Mouse (Mus musculus): ENCODE results near the gene Snx29. TPM values are rescaled to one million over a fixed set of nuclear protein-coding genes. Genes with fewer than 3 reads are reported as not detected.

Snx29 gene
- polyA plus RNA-seq, 1 experiment from 2014 or later, result 10.0 TPM

- ATAC-seq (ENCODE audit: low FRiP score), result no peak
- H3K9me3 ChIP-seq (ENCODE audit: control insufficient read depth, low read length), result no peaks in the 10 kb centered on the region
- H3K4me1 ChIP-seq (ENCODE audit: control insufficient read depth, insufficient read depth, low read length), result no peaks in the 10 kb centered on the region
- no peak overlapping the region for H3K27ac ChIP-seq (ENCODE audit: low read depth, low read length)
- peak; percentile 67 for DNase-seq (ENCODE audit: low spot score, missing footprints)
- H3K36me3 ChIP-seq (ENCODE audit: control insufficient read depth, insufficient read depth, low read length), result no peaks in the 10 kb centered on the region
- H3K9ac ChIP-seq (ENCODE audit: low read length), result no peak overlapping the region
- no peak overlapping the region for H3K4me3 ChIP-seq (ENCODE audit: low read depth, low read length)
- WGBS, result 84% methylated on average over 5 of the region's 5 CpGs
- no peaks in the 10 kb centered on the region for H3K27me3 ChIP-seq (ENCODE audit: control insufficient read depth, insufficient read depth, low read length)
- H3K4me2 ChIP-seq, result no peak overlapping the region
Measured at GRCm38 (mm10) chr16:11729815-11730214, 407.1 kb downstream of the Snx29 start.

GRCm38 (mm10) chr16:11731014-11731535 lies 408.4 kb downstream of the Snx29 start:
- 89% methylated on average over 5 of the region's 5 CpGs for WGBS
- peak; percentile 28 for DNase-seq (ENCODE audit: low spot score, missing footprints)
- ATAC-seq (ENCODE audit: low FRiP score), result no peak
- Histone ChIP-seq H3K4me2 (no peak overlapping the region), H3K27ac (ENCODE audit: low read depth, low read length) (no peak overlapping the region), H3K27me3 (ENCODE audit: control insufficient read depth, insufficient read depth, low read length) (no peaks in the 10 kb centered on the region), H3K4me1 (ENCODE audit: control insufficient read depth, insufficient read depth, low read length) (no peaks in the 10 kb centered on the region), H3K9me3 (ENCODE audit: control insufficient read depth, low read length) (no peaks in the 10 kb centered on the region), H3K9ac (ENCODE audit: low read length) (no peak overlapping the region), H3K4me3 (ENCODE audit: low read depth, low read length) (no peak overlapping the region), H3K36me3 (ENCODE audit: control insufficient read depth, insufficient read depth, low read length) (no peaks in the 10 kb centered on the region)

GRCm38 (mm10) chr16:11738341-11738740 lies 415.6 kb downstream of the Snx29 start:
- Histone ChIP-seq H3K4me2 (no peak overlapping the region), H3K27me3 (ENCODE audit: control insufficient read depth, insufficient read depth, low read length) (no peaks in the 10 kb centered on the region), H3K27ac (ENCODE audit: low read depth, low read length) (no peak overlapping the region), H3K4me1 (ENCODE audit: control insufficient read depth, insufficient read depth, low read length) (no peaks in the 10 kb centered on the region), H3K36me3 (ENCODE audit: control insufficient read depth, insufficient read depth, low read length) (no peaks in the 10 kb centered on the region), H3K9ac (ENCODE audit: low read length) (no peak overlapping the region), H3K4me3 (ENCODE audit: low read depth, low read length) (no peak overlapping the region), H3K9me3 (ENCODE audit: control insufficient read depth, low read length) (no peaks in the 10 kb centered on the region)
- DNase-seq (ENCODE audit: low spot score, missing footprints) (peak; percentile 88), ATAC-seq (ENCODE audit: low FRiP score) (no peak)
- WGBS, result 56% methylated on average over 7 of the region's 7 CpGs

- no peaks in the 10 kb centered on the region for H3K36me3 ChIP-seq (ENCODE audit: control insufficient read depth, insufficient read depth, low read length)
- no peaks in the 10 kb centered on the region for H3K9me3 ChIP-seq (ENCODE audit: control insufficient read depth, low read length)
- H3K4me2 ChIP-seq, result no peak overlapping the region
- no peaks in the 10 kb centered on the region for H3K27me3 ChIP-seq (ENCODE audit: control insufficient read depth, insufficient read depth, low read length)
- H3K9ac ChIP-seq (ENCODE audit: low read length), result no peak overlapping the region
- WGBS, result 85% methylated on average over 5 of the region's 5 CpGs
- no peak overlapping the region for H3K27ac ChIP-seq (ENCODE audit: low read depth, low read length)
- no peaks in the 10 kb centered on the region for H3K4me1 ChIP-seq (ENCODE audit: control insufficient read depth, insufficient read depth, low read length)
- no peak overlapping the region for H3K4me3 ChIP-seq (ENCODE audit: low read depth, low read length)
- ATAC-seq (ENCODE audit: low FRiP score), result no peak
- DNase-seq (ENCODE audit: low spot score, missing footprints), result no peak
Measured at GRCm38 (mm10) chr16:11741951-11742350, 419.2 kb downstream of the Snx29 start.

GRCm38 (mm10) chr16:11742351-11742750 lies 419.6 kb downstream of the Snx29 start:
- H3K36me3 ChIP-seq (ENCODE audit: control insufficient read depth, insufficient read depth, low read length), result no peaks in the 10 kb centered on the region
- peak; percentile 56 for DNase-seq (ENCODE audit: low spot score, missing footprints)
- 81% methylated on average over 7 of the region's 7 CpGs for WGBS
- H3K4me1 ChIP-seq (ENCODE audit: control insufficient read depth, insufficient read depth, low read length), result no peaks in the 10 kb centered on the region
- no peak overlapping the region for H3K9ac ChIP-seq (ENCODE audit: low read length)
- no peak overlapping the region for H3K4me2 ChIP-seq
- no peak overlapping the region for H3K4me3 ChIP-seq (ENCODE audit: low read depth, low read length)
- no peaks in the 10 kb centered on the region for H3K27me3 ChIP-seq (ENCODE audit: control insufficient read depth, insufficient read depth, low read length)
- ATAC-seq (ENCODE audit: low FRiP score), result no peak
- H3K9me3 ChIP-seq (ENCODE audit: control insufficient read depth, low read length), result no peaks in the 10 kb centered on the region
- no peak overlapping the region for H3K27ac ChIP-seq (ENCODE audit: low read depth, low read length)

GRCm38 (mm10) chr16:11743013-11743412 lies 420.3 kb downstream of the Snx29 start:
- no peaks in the 10 kb centered on the region for H3K27me3 ChIP-seq (ENCODE audit: control insufficient read depth, insufficient read depth, low read length)
- ATAC-seq (ENCODE audit: low FRiP score) (no peak), DNase-seq (ENCODE audit: low spot score, missing footprints) (peak; percentile 19)
- H3K9me3 ChIP-seq (ENCODE audit: control insufficient read depth, low read length), result no peaks in the 10 kb centered on the region
- no peak overlapping the region for H3K9ac ChIP-seq (ENCODE audit: low read length)
- H3K27ac ChIP-seq (ENCODE audit: low read depth, low read length), result no peak overlapping the region
- 70% methylated on average over 3 of the region's 3 CpGs for WGBS
- H3K4me1 ChIP-seq (ENCODE audit: control insufficient read depth, insufficient read depth, low read length), result no peaks in the 10 kb centered on the region
- H3K36me3 ChIP-seq (ENCODE audit: control insufficient read depth, insufficient read depth, low read length), result no peaks in the 10 kb centered on the region
- no peak overlapping the region for H3K4me3 ChIP-seq (ENCODE audit: low read depth, low read length)
- no peak overlapping the region for H3K4me2 ChIP-seq

GRCm38 (mm10) chr16:11743724-11744123 lies 421.0 kb downstream of the Snx29 start:
- no peaks in the 10 kb centered on the region for H3K27me3 ChIP-seq (ENCODE audit: control insufficient read depth, insufficient read depth, low read length)
- no peak overlapping the region for H3K27ac ChIP-seq (ENCODE audit: low read depth, low read length)
- DNase-seq (ENCODE audit: low spot score, missing footprints), result peak; percentile 2
- no peaks in the 10 kb centered on the region for H3K9me3 ChIP-seq (ENCODE audit: control insufficient read depth, low read length)
- no peak overlapping the region for H3K4me2 ChIP-seq
- no peak overlapping the region for H3K9ac ChIP-seq (ENCODE audit: low read length)
- no peaks in the 10 kb centered on the region for H3K4me1 ChIP-seq (ENCODE audit: control insufficient read depth, insufficient read depth, low read length)
- no peaks in the 10 kb centered on the region for H3K36me3 ChIP-seq (ENCODE audit: control insufficient read depth, insufficient read depth, low read length)
- H3K4me3 ChIP-seq (ENCODE audit: low read depth, low read length), result no peak overlapping the region
- WGBS, result 93% methylated on average over 4 of the region's 4 CpGs
- no peak for ATAC-seq (ENCODE audit: low FRiP score)

- Histone ChIP-seq H3K4me3 (ENCODE audit: low read depth, low read length) (no peak overlapping the region), H3K4me2 (no peak overlapping the region), H3K9me3 (ENCODE audit: control insufficient read depth, low read length) (no peaks in the 10 kb centered on the region), H3K36me3 (ENCODE audit: control insufficient read depth, insufficient read depth, low read length) (no peaks in the 10 kb centered on the region), H3K4me1 (ENCODE audit: control insufficient read depth, insufficient read depth, low read length) (no peaks in the 10 kb centered on the region), H3K9ac (ENCODE audit: low read length) (no peak overlapping the region), H3K27ac (ENCODE audit: low read depth, low read length) (no peak overlapping the region), H3K27me3 (ENCODE audit: control insufficient read depth, insufficient read depth, low read length) (no peaks in the 10 kb centered on the region)
- DNase-seq (ENCODE audit: low spot score, missing footprints) (no peak), ATAC-seq (ENCODE audit: low FRiP score) (no peak)
- 97% methylated on average over 2 of the region's 2 CpGs for WGBS
Measured at GRCm38 (mm10) chr16:11746036-11746435, 423.3 kb downstream of the Snx29 start.

- Histone ChIP-seq H3K4me1 (ENCODE audit: control insufficient read depth, insufficient read depth, low read length) (no peaks in the 10 kb centered on the region), H3K27ac (ENCODE audit: low read depth, low read length) (no peak overlapping the region), H3K9me3 (ENCODE audit: control insufficient read depth, low read length) (no peaks in the 10 kb centered on the region), H3K4me3 (ENCODE audit: low read depth, low read length) (no peak overlapping the region), H3K36me3 (ENCODE audit: control insufficient read depth, insufficient read depth, low read length) (no peaks in the 10 kb centered on the region), H3K9ac (ENCODE audit: low read length) (no peak overlapping the region), H3K4me2 (no peak overlapping the region), H3K27me3 (ENCODE audit: control insufficient read depth, insufficient read depth, low read length) (no peaks in the 10 kb centered on the region)
- 89% methylated on average over 5 of the region's 5 CpGs for WGBS
- ATAC-seq (ENCODE audit: low FRiP score), result no peak
- DNase-seq (ENCODE audit: low spot score, missing footprints), result peak; percentile 44
Measured at GRCm38 (mm10) chr16:11747867-11748266, 425.2 kb downstream of the Snx29 start.
